Mouse (Mus musculus): ENCODE measurements around the gene Bpifb5. TPM values are rescaled to one million over a fixed set of nuclear protein-coding genes. Genes with fewer than 3 reads are reported as not detected.
A peak's percentile ranks its signal among the peaks of the same experiment; 100 is the strongest.
"Not testable (repeated sequence)": the region's sequence is repeated elsewhere in the genome, so short reads cannot be mapped to it uniquely, and the experiment has no call there.

The Bpifb5 gene
- polyA plus RNA-seq, 1 experiment from 2014 or later: not detected

GRCm38 (mm10) chr2:154215191-154215590, 8.4 kb upstream of the Bpifb5 start:
- 0 out of 2 replicates have a peak, but pooled peaks have one; percentile 24 for ATAC-seq (replicated peaks; ENCODE audit: low FRiP score)
- Histone ChIP-seq H3K4me1 (replicated peaks; ENCODE audit: control insufficient read depth, insufficient read depth, low read length) (no peaks in the 10 kb centered on the region), H3K4me3 (ENCODE audit: low read depth, low read length) (no peak overlapping the region), H3K9ac (ENCODE audit: low read length) (no peak overlapping the region), H3K4me2 (ENCODE audit: low read depth, low read length, severe bottlenecking) (no peak overlapping the region), H3K27me3 (ENCODE audit: control insufficient read depth, insufficient read depth, low read length) (no peaks in the 10 kb centered on the region), H3K9me3 (ENCODE audit: control insufficient read depth, low read length) (no peaks in the 10 kb centered on the region), H3K27ac (ENCODE audit: low read depth, low read length) (no peak overlapping the region), H3K36me3 (ENCODE audit: control insufficient read depth, insufficient read depth, low read length) (no peaks in the 10 kb centered on the region)
- peak; percentile 88 for DNase-seq (ENCODE audit: low spot score)
- 19% methylated on average over 5 of the region's 5 CpGs for WGBS

DNA sequence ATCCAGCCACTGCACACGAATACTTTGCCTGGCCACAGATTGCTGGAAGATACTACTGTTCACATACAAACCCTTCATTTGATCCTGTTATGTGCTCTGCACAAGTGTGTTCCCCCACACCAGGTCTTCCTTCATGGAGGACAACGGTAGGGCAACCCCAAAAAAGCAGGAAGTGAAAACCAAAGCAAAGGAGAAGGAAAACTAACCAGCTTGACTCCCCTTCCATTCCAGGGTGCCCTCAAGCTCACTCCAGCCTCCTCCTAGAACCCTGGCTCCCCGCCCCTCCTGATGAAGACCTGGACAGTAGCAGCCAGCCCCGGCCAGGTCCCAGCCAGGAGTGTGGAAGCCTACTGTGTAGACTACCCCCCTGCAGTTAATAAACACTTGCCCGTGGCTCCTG, 3.6 kb upstream of the Bpifb5 start:
- no peak for DNase-seq (ENCODE audit: low spot score)

DNA sequence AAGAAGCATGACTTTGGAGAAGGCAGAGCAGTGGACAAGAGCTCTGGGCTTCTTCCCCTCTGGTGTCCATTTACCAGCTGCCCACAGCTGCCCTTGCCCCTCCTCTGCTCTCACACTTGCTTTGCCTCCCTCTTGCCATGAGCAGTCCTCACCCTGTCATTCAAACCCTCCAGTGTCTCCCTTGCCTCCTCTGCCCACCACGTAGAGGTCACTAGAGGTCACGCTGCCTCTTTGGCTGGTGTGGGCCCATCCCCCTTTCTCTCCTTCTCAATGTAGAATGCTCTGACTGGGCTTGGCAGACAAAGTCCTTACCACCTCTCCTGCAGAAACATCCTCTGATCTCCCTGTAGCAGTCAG, 353 bp downstream of the Bpifb5 start:
- H3K27me3 ChIP-seq (ENCODE audit: control insufficient read depth, insufficient read depth, low read length): no peaks in the 10 kb centered on the region
- WGBS: 13% methylated on average over 2 of the region's 2 CpGs
- H3K9me3 ChIP-seq (ENCODE audit: control insufficient read depth, low read length): no peaks in the 10 kb centered on the region
- no peak overlapping the region for H3K27ac ChIP-seq (ENCODE audit: low read depth, low read length)
- DNase-seq (ENCODE audit: low spot score) (no peak), ATAC-seq (replicated peaks; ENCODE audit: low FRiP score) (peak; percentile 21; the same call in 1 of the 2 replicates)
- no peak overlapping the region for H3K4me3 ChIP-seq (ENCODE audit: low read depth, low read length)
- H3K36me3 ChIP-seq (ENCODE audit: control insufficient read depth, insufficient read depth, low read length): no peaks in the 10 kb centered on the region
- no peak overlapping the region for H3K4me2 ChIP-seq (ENCODE audit: low read depth, low read length, severe bottlenecking)
- peaks cover 9% of the 10 kb centered on the region; the same call in 1 of the 2 replicates for H3K4me1 ChIP-seq (replicated peaks; ENCODE audit: control insufficient read depth, insufficient read depth, low read length)
- H3K9ac ChIP-seq (ENCODE audit: low read length): no peak overlapping the region; the same call in 1 of the 2 replicates

More for the DNA sequence above, 3.6 kb upstream of the Bpifb5 start:
- Histone ChIP-seq H3K27ac (ENCODE audit: low read depth, low read length) (no peak overlapping the region), H3K36me3 (ENCODE audit: control insufficient read depth, insufficient read depth, low read length) (no peaks in the 10 kb centered on the region), H3K4me1 (replicated peaks; ENCODE audit: control insufficient read depth, insufficient read depth, low read length) (peaks cover 9% of the 10 kb centered on the region; the same call in 1 of the 2 replicates), H3K4me2 (ENCODE audit: low read depth, low read length, severe bottlenecking) (no peak overlapping the region), H3K9me3 (ENCODE audit: control insufficient read depth, low read length) (no peaks in the 10 kb centered on the region), H3K27me3 (ENCODE audit: control insufficient read depth, insufficient read depth, low read length) (no peaks in the 10 kb centered on the region), H3K4me3 (ENCODE audit: low read depth, low read length) (no peak overlapping the region), H3K9ac (ENCODE audit: low read length) (no peak overlapping the region)
- WGBS: 77% methylated on average over 5 of the region's 5 CpGs
- ATAC-seq (replicated peaks; ENCODE audit: low FRiP score): no peak

DNA sequence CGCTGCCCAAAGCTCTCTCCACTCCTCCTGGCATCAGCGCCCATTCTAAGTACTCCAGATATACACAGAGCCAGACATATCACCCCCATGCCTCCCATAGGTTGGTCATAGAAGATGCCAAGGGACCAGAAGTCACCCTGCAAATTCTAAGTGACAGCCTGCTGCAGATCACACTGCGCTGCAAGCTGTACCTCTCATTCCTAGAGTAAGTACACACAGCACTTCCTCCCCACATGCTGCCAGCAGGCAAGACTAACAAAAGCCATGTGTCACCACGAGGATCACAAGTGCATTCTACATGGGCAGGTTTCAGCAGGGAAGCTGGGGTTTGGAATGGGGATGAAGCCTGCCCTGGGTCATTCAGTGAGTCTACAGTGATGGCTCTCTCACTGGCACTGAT, 3.4 kb downstream of the Bpifb5 start:
- Histone ChIP-seq H3K4me1 (replicated peaks; ENCODE audit: control insufficient read depth, insufficient read depth, low read length) (peaks cover 9% of the 10 kb centered on the region; the same call in 1 of the 2 replicates), H3K27ac (ENCODE audit: low read depth, low read length) (no peak overlapping the region), H3K36me3 (ENCODE audit: control insufficient read depth, insufficient read depth, low read length) (no peaks in the 10 kb centered on the region), H3K27me3 (ENCODE audit: control insufficient read depth, insufficient read depth, low read length) (no peaks in the 10 kb centered on the region), H3K9me3 (ENCODE audit: control insufficient read depth, low read length) (no peaks in the 10 kb centered on the region), H3K4me2 (ENCODE audit: low read depth, low read length, severe bottlenecking) (no peak overlapping the region), H3K9ac (ENCODE audit: low read length) (no peak overlapping the region), H3K4me3 (ENCODE audit: low read depth, low read length) (no peak overlapping the region)
- 77% methylated on average over 4 of the region's 4 CpGs for WGBS
- no peak for ATAC-seq (replicated peaks; ENCODE audit: low FRiP score)
- no peak for DNase-seq (ENCODE audit: low spot score)

- H3K4me2 ChIP-seq (ENCODE audit: low read depth, low read length, severe bottlenecking): no peak overlapping the region
- no peaks in the 10 kb centered on the region for H3K36me3 ChIP-seq (ENCODE audit: control insufficient read depth, insufficient read depth, low read length)
- ATAC-seq (replicated peaks; ENCODE audit: low FRiP score) (no peak), DNase-seq (ENCODE audit: low spot score) (no peak)
- 90% methylated on average over 5 of the region's 5 CpGs for WGBS
- no peak overlapping the region for H3K4me3 ChIP-seq (ENCODE audit: low read depth, low read length)
- H3K4me1 ChIP-seq (replicated peaks; ENCODE audit: control insufficient read depth, insufficient read depth, low read length): peaks cover 9% of the 10 kb centered on the region; the same call in 1 of the 2 replicates
- H3K27ac ChIP-seq (ENCODE audit: low read depth, low read length): no peak overlapping the region
- H3K9me3 ChIP-seq (ENCODE audit: control insufficient read depth, low read length): no peaks in the 10 kb centered on the region
- no peak overlapping the region for H3K9ac ChIP-seq (ENCODE audit: low read length)
- no peaks in the 10 kb centered on the region for H3K27me3 ChIP-seq (ENCODE audit: control insufficient read depth, insufficient read depth, low read length)
Measured at GRCm38 (mm10) chr2:154227830-154228229, 4.3 kb downstream of the Bpifb5 start.

- ATAC-seq (replicated peaks; ENCODE audit: low FRiP score): no peak
- no peak overlapping the region for H3K27ac ChIP-seq (ENCODE audit: low read depth, low read length)
Measured at GRCm38 (mm10) chr2:154233426-154233825, 9.9 kb downstream of the Bpifb5 start.

DNA sequence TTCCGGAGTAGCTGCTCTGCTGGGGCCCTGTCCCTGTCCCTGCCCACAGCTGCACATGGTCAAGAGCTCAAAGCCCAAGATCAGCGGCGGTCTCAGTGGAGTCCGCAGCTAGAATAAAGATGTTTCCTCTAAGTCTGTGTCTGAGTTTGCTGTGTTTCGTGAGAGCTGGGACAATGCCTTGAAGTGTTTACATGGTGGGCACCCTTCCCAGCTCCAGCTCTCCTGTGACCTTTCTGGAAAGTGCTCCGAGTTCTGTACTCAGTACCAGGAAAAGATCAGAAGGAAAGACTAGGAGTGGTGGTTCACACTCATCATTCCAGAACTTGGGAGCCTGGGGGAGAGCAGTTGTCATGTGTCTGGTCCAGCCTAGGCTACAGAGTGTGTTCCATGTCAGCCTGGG, 17.2 kb downstream of the Bpifb5 start:
- H3K36me3 ChIP-seq (ENCODE audit: control insufficient read depth, insufficient read depth, low read length): no peaks in the 10 kb centered on the region
- 84% methylated on average over 6 of the region's 6 CpGs for WGBS
- H3K4me1 ChIP-seq (replicated peaks; ENCODE audit: control insufficient read depth, insufficient read depth, low read length): no peaks in the 10 kb centered on the region
- DNase-seq (ENCODE audit: low spot score): no peak
- no peaks in the 10 kb centered on the region for H3K9me3 ChIP-seq (ENCODE audit: control insufficient read depth, low read length)
- no peak for ATAC-seq (replicated peaks; ENCODE audit: low FRiP score)
- H3K27me3 ChIP-seq (ENCODE audit: control insufficient read depth, insufficient read depth, low read length): no peaks in the 10 kb centered on the region
- H3K27ac ChIP-seq (ENCODE audit: low read depth, low read length): no peak overlapping the region
- no peak overlapping the region for H3K9ac ChIP-seq (ENCODE audit: low read length)
- H3K4me2 ChIP-seq (ENCODE audit: low read depth, low read length, severe bottlenecking): no peak overlapping the region
- H3K4me3 ChIP-seq (ENCODE audit: low read depth, low read length): no peak overlapping the region

More at GRCm38 (mm10) chr2:154233426-154233825, 9.9 kb downstream of the Bpifb5 start:
- H3K4me2 ChIP-seq (ENCODE audit: low read depth, low read length, severe bottlenecking): no peak overlapping the region
- H3K36me3 ChIP-seq (ENCODE audit: control insufficient read depth, insufficient read depth, low read length): no peaks in the 10 kb centered on the region
- no peak overlapping the region for H3K4me3 ChIP-seq (ENCODE audit: low read depth, low read length)
- H3K4me1 ChIP-seq (replicated peaks; ENCODE audit: control insufficient read depth, insufficient read depth, low read length): no peaks in the 10 kb centered on the region
- H3K27me3 ChIP-seq (ENCODE audit: control insufficient read depth, insufficient read depth, low read length): no peaks in the 10 kb centered on the region
- no peak overlapping the region for H3K9ac ChIP-seq (ENCODE audit: low read length)
- 84% methylated on average over 6 of the region's 6 CpGs for WGBS
- DNase-seq (ENCODE audit: low spot score): no peak
- no peaks in the 10 kb centered on the region for H3K9me3 ChIP-seq (ENCODE audit: control insufficient read depth, low read length)

GRCm38 (mm10) chr2:154242726-154243125, 19.2 kb downstream of the Bpifb5 start:
- not testable (repeated sequence) for H3K9me3 ChIP-seq (ENCODE audit: control insufficient read depth, low read length); ATAC-seq (replicated peaks; ENCODE audit: low FRiP score); H3K9ac ChIP-seq (ENCODE audit: low read length); H3K36me3 ChIP-seq (ENCODE audit: control insufficient read depth, insufficient read depth, low read length); H3K27me3 ChIP-seq (ENCODE audit: control insufficient read depth, insufficient read depth, low read length); H3K4me3 ChIP-seq (ENCODE audit: low read depth, low read length); DNase-seq (ENCODE audit: low spot score); H3K4me2 ChIP-seq (ENCODE audit: low read depth, low read length, severe bottlenecking); H3K4me1 ChIP-seq (replicated peaks; ENCODE audit: control insufficient read depth, insufficient read depth, low read length); H3K27ac ChIP-seq (ENCODE audit: low read depth, low read length)
- WGBS: 94% methylated on average over 10 of the region's 12 CpGs

GRCm38 (mm10) chr2:154243356-154244036, 20.0 kb downstream of the Bpifb5 start:
- DNase-seq (ENCODE audit: low spot score) (no peak), ATAC-seq (replicated peaks; ENCODE audit: low FRiP score) (no peak)
- no peaks in the 10 kb centered on the region for H3K36me3 ChIP-seq (ENCODE audit: control insufficient read depth, insufficient read depth, low read length)
- H3K27ac ChIP-seq (ENCODE audit: low read depth, low read length): no peak overlapping the region
- H3K4me2 ChIP-seq (ENCODE audit: low read depth, low read length, severe bottlenecking): no peak overlapping the region
- no peaks in the 10 kb centered on the region for H3K27me3 ChIP-seq (ENCODE audit: control insufficient read depth, insufficient read depth, low read length)
- 90% methylated on average over 10 of the region's 10 CpGs for WGBS
- no peak overlapping the region for H3K4me3 ChIP-seq (ENCODE audit: low read depth, low read length)
- H3K9me3 ChIP-seq (ENCODE audit: control insufficient read depth, low read length): no peaks in the 10 kb centered on the region
- no peaks in the 10 kb centered on the region for H3K4me1 ChIP-seq (replicated peaks; ENCODE audit: control insufficient read depth, insufficient read depth, low read length)
- H3K9ac ChIP-seq (ENCODE audit: low read length): no peak overlapping the region
